Mouse (Mus musculus): ENCODE measurements at regions not wholly inside any gene's neighbourhood (a gene's known extent, or its start where the extent isn't known, plus 50 kb on each side); places are given as distances from the start of the nearest gene placed in this dataset.

- no peaks in the 10 kb centered on the region for H3K27me3 ChIP-seq (ENCODE audit: control insufficient read depth, insufficient read depth, low read length)
- WGBS, result 90% methylated on average over 2 of the region's 2 CpGs
- no peak overlapping the region for H3K4me3 ChIP-seq (ENCODE audit: extremely low read depth, insufficient read depth, insufficient read length)
- DNase-seq (ENCODE audit: low read depth in 1 of 2, low spot score in 2 of 2), result no peak
- H3K4me1 ChIP-seq (ENCODE audit: control insufficient read depth, insufficient read depth, insufficient read length), result no peaks in the 10 kb centered on the region
- no peak overlapping the region for H3K27ac ChIP-seq (ENCODE audit: insufficient read depth, low read length)
- H3K36me3 ChIP-seq (ENCODE audit: control insufficient read depth, insufficient read depth, low read length), result no peaks in the 10 kb centered on the region
- TF ChIP-seq POLR2A (IDR thresholded peaks at IDR 0.05; ENCODE audit: low read depth, low read length), result no peak
- TF ChIP-seq CTCF (IDR thresholded peaks at IDR 0.05; ENCODE audit: extremely low read depth, insufficient read depth, insufficient read length, insufficient replicate concordance), result no peak
Measured at GRCm38 (mm10) chr6:13383211-13383610, 158.4 kb upstream of the Vwde start.

GRCm38 (mm10) chr6:13380819-13381218, 156.1 kb upstream of the Vwde start:
- no peaks in the 10 kb centered on the region for H3K36me3 ChIP-seq (ENCODE audit: control insufficient read depth, insufficient read depth, low read length)
- DNase-seq (ENCODE audit: low read depth in 1 of 2, low spot score in 2 of 2), result no peak
- WGBS, result 64% methylated on average over 3 of the region's 3 CpGs
- TF ChIP-seq CTCF (IDR thresholded peaks at IDR 0.05; ENCODE audit: extremely low read depth, insufficient read depth, insufficient read length, insufficient replicate concordance), result no peak
- no peak for TF ChIP-seq POLR2A (IDR thresholded peaks at IDR 0.05; ENCODE audit: low read depth, low read length)
- no peaks in the 10 kb centered on the region for H3K4me1 ChIP-seq (ENCODE audit: control insufficient read depth, insufficient read depth, insufficient read length)
- no peak overlapping the region for H3K27ac ChIP-seq (ENCODE audit: insufficient read depth, low read length)
- H3K27me3 ChIP-seq (ENCODE audit: control insufficient read depth, insufficient read depth, low read length), result no peaks in the 10 kb centered on the region
- no peak overlapping the region for H3K4me3 ChIP-seq (ENCODE audit: extremely low read depth, insufficient read depth, insufficient read length)

GRCm38 (mm10) chr6:13379727-13380126, 155.0 kb upstream of the Vwde start:
- H3K27me3 ChIP-seq (ENCODE audit: control insufficient read depth, insufficient read depth, low read length), result no peaks in the 10 kb centered on the region
- no peak for DNase-seq (ENCODE audit: low read depth in 1 of 2, low spot score in 2 of 2)
- TF ChIP-seq POLR2A (IDR thresholded peaks at IDR 0.05; ENCODE audit: low read depth, low read length) (no peak), CTCF (IDR thresholded peaks at IDR 0.05; ENCODE audit: extremely low read depth, insufficient read depth, insufficient read length, insufficient replicate concordance) (no peak)

GRCm38 (mm10) chr6:13373896-13374295, 149.1 kb upstream of the Vwde start:
- Histone ChIP-seq H3K36me3 (ENCODE audit: control insufficient read depth, insufficient read depth, low read length) (no peaks in the 10 kb centered on the region), H3K4me1 (ENCODE audit: control insufficient read depth, insufficient read depth, insufficient read length) (no peaks in the 10 kb centered on the region), H3K27me3 (ENCODE audit: control insufficient read depth, insufficient read depth, low read length) (no peaks in the 10 kb centered on the region), H3K4me3 (ENCODE audit: extremely low read depth, insufficient read depth, insufficient read length) (no peak overlapping the region), H3K27ac (ENCODE audit: insufficient read depth, low read length) (no peak overlapping the region)
- TF ChIP-seq POLR2A (IDR thresholded peaks at IDR 0.05; ENCODE audit: low read depth, low read length) (no peak), CTCF (IDR thresholded peaks at IDR 0.05; ENCODE audit: extremely low read depth, insufficient read depth, insufficient read length, insufficient replicate concordance) (no peak)
- 80% methylated on average over 1 of the region's 1 CpGs for WGBS
- no peak for DNase-seq (ENCODE audit: low read depth in 1 of 2, low spot score in 2 of 2)

More at GRCm38 (mm10) chr6:13379727-13380126, 155.0 kb upstream of the Vwde start:
- Histone ChIP-seq H3K27ac (ENCODE audit: insufficient read depth, low read length) (no peak overlapping the region), H3K4me1 (ENCODE audit: control insufficient read depth, insufficient read depth, insufficient read length) (no peaks in the 10 kb centered on the region), H3K4me3 (ENCODE audit: extremely low read depth, insufficient read depth, insufficient read length) (no peak overlapping the region), H3K36me3 (ENCODE audit: control insufficient read depth, insufficient read depth, low read length) (no peaks in the 10 kb centered on the region)

GRCm38 (mm10) chr6:13369709-13370296, 145.0 kb upstream of the Vwde start:
- no peak overlapping the region for H3K4me3 ChIP-seq (ENCODE audit: extremely low read depth, insufficient read depth, insufficient read length)

More at GRCm38 (mm10) chr6:13369709-13370296, 145.0 kb upstream of the Vwde start:
- Histone ChIP-seq H3K36me3 (ENCODE audit: control insufficient read depth, insufficient read depth, low read length) (no peaks in the 10 kb centered on the region), H3K27me3 (ENCODE audit: control insufficient read depth, insufficient read depth, low read length) (no peaks in the 10 kb centered on the region), H3K4me1 (ENCODE audit: control insufficient read depth, insufficient read depth, insufficient read length) (no peaks in the 10 kb centered on the region), H3K27ac (ENCODE audit: insufficient read depth, low read length) (no peak overlapping the region)
- no peak for DNase-seq (ENCODE audit: low read depth in 1 of 2, low spot score in 2 of 2)
- TF ChIP-seq POLR2A (IDR thresholded peaks at IDR 0.05; ENCODE audit: low read depth, low read length), result no peak
- no peak for TF ChIP-seq CTCF (IDR thresholded peaks at IDR 0.05; ENCODE audit: extremely low read depth, insufficient read depth, insufficient read length, insufficient replicate concordance)

Data from spleen, adult 2 months (tissue).